Mouse (Mus musculus) kidney, embryonic 14.5 days (tissue): ENCODE results near the gene Lnpep. TPM values are rescaled to one million over a fixed set of nuclear protein-coding genes. Genes with fewer than 3 reads are reported as not detected.
"Not testable (repeated sequence)": the region's sequence is repeated elsewhere in the genome, so short reads cannot be mapped to it uniquely, and the experiment has no call there.

Source experiments
- ATAC-seq: fragments of 200-750 bp; cut with Nextera tagmentation; 2 replicates; pipeline ENCODE4 v1.8.0; 2017; ENCODE audit warnings: moderate number of reproducible peaks, mild to moderate bottlenecking, moderate TSS enrichment, moderate library complexity; ENCODE audit not compliant: low FRiP score, low TSS enrichment
- H3K27ac ChIP-seq: fragments of 300-500 bp; sonication (generic); 2 replicates; pipeline ENCODE4 v1.5.1; 2014; ENCODE audit warnings: low read depth, mild to moderate bottlenecking, low read length, moderate library complexity, mixed read lengths
- H3K27me3 ChIP-seq: fragments of 300-500 bp; sonication (generic); 2 replicates; pipeline ENCODE4 v1.6.1; 2014; ENCODE audit warnings: mild to moderate bottlenecking, low read length; ENCODE audit not compliant: control insufficient read depth, insufficient read depth
- H3K36me3 ChIP-seq: fragments of 300-500 bp; sonication (generic); 2 replicates; pipeline ENCODE4 v1.6.1; 2014; ENCODE audit warnings: low read length, mixed read lengths; ENCODE audit not compliant: control insufficient read depth, insufficient read depth
- H3K4me1 ChIP-seq: fragments of 300-500 bp; sonication (generic); 2 replicates; pipeline ENCODE4 v1.6.1; 2014; ENCODE audit warnings: low read length, mixed read lengths; ENCODE audit not compliant: control insufficient read depth, insufficient read depth
- H3K4me2 ChIP-seq: fragments of 300-500 bp; sonication (generic); replicated peaks from 2 replicates; pipeline ENCODE4 v1.6.1; 2014; ENCODE audit warnings: low read depth, mild to moderate bottlenecking, low read length
- H3K4me3 ChIP-seq: fragments of 300-500 bp; sonication (generic); 2 replicates; pipeline ENCODE4 v1.5.1; 2014; ENCODE audit warnings: mild to moderate bottlenecking, low read length
- H3K9ac ChIP-seq: fragments of 300-500 bp; sonication (generic); 2 replicates; pipeline ENCODE4 v1.6.1; 2014; ENCODE audit warnings: low read depth, mild to moderate bottlenecking, low read length, moderate library complexity
- H3K9me3 ChIP-seq: fragments of 300-500 bp; sonication (generic); 2 replicates; pipeline ENCODE4 v1.6.1; 2016; ENCODE audit warnings: low read length; ENCODE audit not compliant: control insufficient read depth
- WGBS: fragments of 180-500 bp; shearing (Covaris S2); extraction: QIAGEN DNeasy Blood & Tissue Kit; methylation state at CpG from one replicate; pipeline ENCODE4 v1.1.7; 2014; 5-methylcytosine and 5-hydroxymethylcytosine counted together
- polyA plus RNA-seq: library from polyadenylated mRNA; unstranded; fragments of >200 nt; fragmentation: Nextera tagmentation; extraction: Ambion mirVana; gene quantifications from 2 replicates; pipeline ENCODE4 v1.2.1, GENCODE M21; 2014

Lnpep gene
- polyA plus RNA-seq, 1 experiment from 2014 or later = 12.4 TPM

- not testable (repeated sequence) for H3K9me3 ChIP-seq, H3K4me3 ChIP-seq, H3K4me2 ChIP-seq, H3K27ac ChIP-seq, H3K4me1 ChIP-seq, H3K27me3 ChIP-seq, ATAC-seq, H3K36me3 ChIP-seq, H3K9ac ChIP-seq
- WGBS = 95% methylated on average over 7 of the region's 7 CpGs
Observed at GRCm38 (mm10) chr17:17628237-17628879, 3.5 kb upstream of the Lnpep start.

GRCm38 (mm10) chr17:17627558-17627957 lies 2.7 kb upstream of the Lnpep start:
- Histone ChIP-seq H3K27ac (no peak overlapping the region), H3K9me3 (no peaks in the 10 kb centered on the region), H3K4me1 (peaks cover 3% of the 10 kb centered on the region; the same call in 1 of the 2 replicates), H3K4me3 (no peak overlapping the region), H3K27me3 (no peaks in the 10 kb centered on the region), H3K36me3 (no peaks in the 10 kb centered on the region), H3K9ac (no peak overlapping the region), H3K4me2 (no peak overlapping the region)
- no peak for ATAC-seq
- WGBS = 91% methylated on average over 2 of the region's 2 CpGs

- Histone ChIP-seq H3K9me3 (no peaks in the 10 kb centered on the region), H3K4me3 (peak overlapping the region; percentile 94), H3K27ac (peak overlapping the region; percentile 100), H3K4me1 (peaks cover 3% of the 10 kb centered on the region; the same call in 1 of the 2 replicates), H3K4me2 (peak overlapping the region; percentile 50), H3K27me3 (no peaks in the 10 kb centered on the region), H3K36me3 (no peaks in the 10 kb centered on the region), H3K9ac (peak overlapping the region; percentile 93)
- ATAC-seq = no peak
- WGBS = 45% methylated on average over 7 of the region's 7 CpGs
Observed at GRCm38 (mm10) chr17:17625887-17626679, 1.2 kb upstream of the Lnpep start.

- Histone ChIP-seq H3K36me3 (no peaks in the 10 kb centered on the region), H3K4me3 (peak overlapping the region; percentile 94), H3K27ac (peak overlapping the region; percentile 100), H3K4me1 (peaks cover 3% of the 10 kb centered on the region; the same call in 1 of the 2 replicates), H3K9me3 (no peaks in the 10 kb centered on the region), H3K9ac (peak overlapping the region; percentile 93), H3K27me3 (no peaks in the 10 kb centered on the region), H3K4me2 (peak overlapping the region; percentile 50)
- WGBS = under 1% methylated on average over 51 of the region's 51 CpGs
- peak; percentile 97 for ATAC-seq
Observed at GRCm38 (mm10) chr17:17624421-17624956, 361 bp downstream of the Lnpep start.

GRCm38 (mm10) chr17:17623890-17624420 lies 895 bp downstream of the Lnpep start:
- Histone ChIP-seq H3K27ac (peak overlapping the region; percentile 100), H3K36me3 (no peaks in the 10 kb centered on the region), H3K4me1 (peaks cover 3% of the 10 kb centered on the region; the same call in 1 of the 2 replicates), H3K4me2 (peak overlapping the region; percentile 50), H3K9me3 (no peaks in the 10 kb centered on the region), H3K9ac (peak overlapping the region; percentile 93), H3K4me3 (peak overlapping the region; percentile 94), H3K27me3 (no peaks in the 10 kb centered on the region)
- ATAC-seq = peak; percentile 6
- WGBS = under 1% methylated on average over 39 of the region's 42 CpGs

- Histone ChIP-seq H3K9me3 (no peaks in the 10 kb centered on the region), H3K27ac (peak overlapping the region; percentile 100), H3K4me1 (peaks cover 3% of the 10 kb centered on the region; the same call in 1 of the 2 replicates), H3K4me2 (peak overlapping the region; percentile 50), H3K4me3 (peak overlapping the region; percentile 94), H3K36me3 (no peaks in the 10 kb centered on the region), H3K9ac (peak overlapping the region; percentile 93), H3K27me3 (no peaks in the 10 kb centered on the region)
- no peak for ATAC-seq
- WGBS = 4% methylated on average over 7 of the region's 7 CpGs
Observed at GRCm38 (mm10) chr17:17623221-17623889, 1.5 kb downstream of the Lnpep start.

GRCm38 (mm10) chr17:17622576-17622975 lies 2.3 kb downstream of the Lnpep start:
- H3K4me1 ChIP-seq = peaks cover 3% of the 10 kb centered on the region; the same call in 1 of the 2 replicates
- no peak overlapping the region for H3K27ac ChIP-seq
- ATAC-seq = no peak
- 93% methylated on average over 1 of the region's 1 CpGs for WGBS
- no peak overlapping the region; the same call in 1 of the 2 replicates for H3K4me2 ChIP-seq
- no peak overlapping the region for H3K4me3 ChIP-seq
- no peak overlapping the region for H3K9ac ChIP-seq
- no peaks in the 10 kb centered on the region for H3K9me3 ChIP-seq
- no peaks in the 10 kb centered on the region for H3K27me3 ChIP-seq
- no peaks in the 10 kb centered on the region for H3K36me3 ChIP-seq

GRCm38 (mm10) chr17:17621586-17621985 lies 3.3 kb downstream of the Lnpep start:
- Histone ChIP-seq H3K4me3 (no peak overlapping the region), H3K4me1 (peaks cover 3% of the 10 kb centered on the region; the same call in 1 of the 2 replicates), H3K9me3 (no peaks in the 10 kb centered on the region), H3K27ac (no peak overlapping the region), H3K4me2 (no peak overlapping the region), H3K27me3 (no peaks in the 10 kb centered on the region), H3K36me3 (no peaks in the 10 kb centered on the region), H3K9ac (no peak overlapping the region)
- no peak for ATAC-seq
- 75% methylated on average over 3 of the region's 3 CpGs for WGBS
